Mouse (Mus musculus) embryonic facial prominence, embryonic 10.5 days (tissue): ENCODE data around the gene Pakap. TPM values are rescaled to one million over a fixed set of nuclear protein-coding genes. Genes with fewer than 3 reads are reported as not detected.

Experiments
- DNase-seq: peaks from one replicate; pipeline ENCODE4 v3.0.0-alpha.2; 2017; ENCODE audit warnings: low spot score
- H3K27ac ChIP-seq: fragments of 300-500 bp; sonication (generic); replicated peaks from 2 replicates; pipeline ENCODE4 v1.5.1; 2016; ENCODE audit warnings: mild to moderate bottlenecking
- H3K27me3 ChIP-seq: fragments of 300-500 bp; sonication (generic); replicated peaks from 2 replicates; pipeline ENCODE4 v1.6.1; 2016; ENCODE audit warnings: low read depth, mild to moderate bottlenecking; ENCODE audit not compliant: poor library complexity, severe bottlenecking
- H3K36me3 ChIP-seq: fragments of 300-500 bp; sonication (generic); replicated peaks from 2 replicates; pipeline ENCODE4 v1.6.1; 2016; ENCODE audit warnings: mild to moderate bottlenecking, moderate library complexity
- H3K4me1 ChIP-seq: fragments of 300-500 bp; sonication (generic); 2 replicates; pipeline ENCODE4 v1.6.1; 2016
- H3K4me3 ChIP-seq: fragments of 300-500 bp; sonication (generic); 2 replicates; pipeline ENCODE4 v1.5.1; 2016; ENCODE audit warnings: mild to moderate bottlenecking, moderate library complexity
- H3K9me3 ChIP-seq: fragments of 300-500 bp; sonication (generic); 2 replicates; pipeline ENCODE4 v1.6.1; 2016; ENCODE audit warnings: mild to moderate bottlenecking
- WGBS: fragments of 180-500 bp; shearing (Covaris S2); methylation state at CpG from one replicate; pipeline ENCODE4 v1.1.7; 2016; 5-methylcytosine and 5-hydroxymethylcytosine counted together
- polyA plus RNA-seq: library from polyadenylated mRNA; unstranded; fragments of >200 nt; fragmentation: Nextera tagmentation; extraction: Ambion mirVana; gene quantifications from 2 replicates; pipeline ENCODE4 v1.2.1, GENCODE M21; 2016

Pakap gene
- polyA plus RNA-seq, 1 experiment from 2014 or later: 25.8 TPM

DNA sequence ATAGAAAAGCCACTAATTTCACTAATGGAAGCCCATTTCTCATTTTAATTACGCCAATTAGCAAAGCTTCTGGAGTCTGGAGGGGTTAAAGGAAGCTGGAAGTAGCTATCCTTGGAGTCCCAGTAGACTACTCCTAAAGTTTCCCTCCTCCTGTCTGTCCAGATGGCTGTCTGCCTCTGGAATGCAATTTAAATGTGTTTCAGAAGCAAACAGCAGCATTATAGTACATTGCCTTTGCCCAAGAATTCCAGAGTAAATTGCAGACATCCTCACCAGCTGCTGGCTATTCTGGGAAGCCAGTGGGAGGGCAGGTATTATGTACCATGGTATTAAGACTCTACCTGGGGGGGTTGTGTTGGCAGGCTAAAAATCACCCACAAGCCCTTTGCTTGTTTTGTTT lies 283.8 kb downstream of the Pakap start:
- peaks cover 58% of the 10 kb centered on the region for H3K36me3 ChIP-seq
- no peak overlapping the region for H3K27ac ChIP-seq
- peaks cover 39% of the 10 kb centered on the region for H3K4me1 ChIP-seq
- no peaks in the 10 kb centered on the region for H3K9me3 ChIP-seq
- no peaks in the 10 kb centered on the region for H3K27me3 ChIP-seq
- DNase-seq: no peak
- no peak overlapping the region for H3K4me3 ChIP-seq
- WGBS: 66% methylated on average over 1 of the region's 1 CpGs

DNA sequence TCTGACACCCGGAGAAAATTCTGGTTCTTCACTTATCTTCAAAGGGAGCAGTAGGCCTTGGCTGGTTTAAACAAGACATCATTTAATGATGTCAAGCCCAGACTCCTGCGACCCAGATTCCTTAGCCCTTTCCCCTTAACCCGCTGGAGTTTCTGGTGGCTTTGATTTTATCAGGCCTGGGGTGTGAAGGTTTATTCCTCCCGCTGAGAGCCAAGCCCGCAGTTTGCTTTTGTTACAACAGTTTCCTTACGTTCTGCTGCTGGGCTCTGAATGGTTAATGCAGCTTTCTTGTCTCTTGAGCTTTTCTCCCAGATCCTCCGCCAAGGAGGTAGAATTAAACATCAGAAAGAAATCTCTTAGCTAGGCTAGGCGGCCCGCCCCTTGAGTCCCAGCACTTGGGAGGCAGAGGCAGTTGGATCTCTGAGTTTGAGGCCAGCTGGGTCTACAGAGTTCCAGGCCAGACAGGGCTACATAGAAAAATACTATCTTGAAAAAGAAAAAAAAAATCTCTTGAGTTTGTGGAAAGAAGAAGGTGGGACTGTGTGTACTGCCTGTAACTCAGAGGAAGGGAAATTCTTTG lies 284.6 kb downstream of the Pakap start:
- no peak overlapping the region for H3K27ac ChIP-seq
- DNase-seq: no peak
- H3K4me1 ChIP-seq: peaks cover 30% of the 10 kb centered on the region
- H3K36me3 ChIP-seq: peaks cover 66% of the 10 kb centered on the region
- no peaks in the 10 kb centered on the region for H3K27me3 ChIP-seq
- no peaks in the 10 kb centered on the region for H3K9me3 ChIP-seq
- no peak overlapping the region for H3K4me3 ChIP-seq
- WGBS: 39% methylated on average over 9 of the region's 9 CpGs

DNA sequence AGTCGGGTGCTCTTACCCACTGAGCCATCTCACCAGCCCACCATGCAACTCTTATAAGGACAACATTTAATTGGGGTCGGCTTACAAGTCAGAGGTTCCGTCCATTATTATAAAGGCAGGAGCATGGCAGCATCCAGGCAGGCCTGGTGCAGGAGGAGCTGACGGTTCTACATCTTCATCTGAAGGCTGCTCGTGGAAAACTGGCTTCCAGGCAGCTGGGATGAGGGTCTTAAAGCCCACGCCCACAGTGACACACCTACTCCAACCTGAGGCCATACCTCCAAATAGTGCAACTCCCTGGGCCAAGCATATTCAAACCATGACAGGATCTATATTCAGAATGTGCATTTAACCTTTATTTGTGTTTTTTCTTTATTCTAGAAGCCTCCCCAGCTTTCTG lies 286.2 kb downstream of the Pakap start:
- Histone ChIP-seq H3K27ac (no peak overlapping the region), H3K27me3 (no peaks in the 10 kb centered on the region), H3K36me3 (peaks cover 81% of the 10 kb centered on the region), H3K9me3 (no peaks in the 10 kb centered on the region), H3K4me1 (peaks cover 22% of the 10 kb centered on the region), H3K4me3 (no peak overlapping the region)
- DNase-seq: no peak
- 88% methylated on average over 6 of the region's 6 CpGs for WGBS

DNA sequence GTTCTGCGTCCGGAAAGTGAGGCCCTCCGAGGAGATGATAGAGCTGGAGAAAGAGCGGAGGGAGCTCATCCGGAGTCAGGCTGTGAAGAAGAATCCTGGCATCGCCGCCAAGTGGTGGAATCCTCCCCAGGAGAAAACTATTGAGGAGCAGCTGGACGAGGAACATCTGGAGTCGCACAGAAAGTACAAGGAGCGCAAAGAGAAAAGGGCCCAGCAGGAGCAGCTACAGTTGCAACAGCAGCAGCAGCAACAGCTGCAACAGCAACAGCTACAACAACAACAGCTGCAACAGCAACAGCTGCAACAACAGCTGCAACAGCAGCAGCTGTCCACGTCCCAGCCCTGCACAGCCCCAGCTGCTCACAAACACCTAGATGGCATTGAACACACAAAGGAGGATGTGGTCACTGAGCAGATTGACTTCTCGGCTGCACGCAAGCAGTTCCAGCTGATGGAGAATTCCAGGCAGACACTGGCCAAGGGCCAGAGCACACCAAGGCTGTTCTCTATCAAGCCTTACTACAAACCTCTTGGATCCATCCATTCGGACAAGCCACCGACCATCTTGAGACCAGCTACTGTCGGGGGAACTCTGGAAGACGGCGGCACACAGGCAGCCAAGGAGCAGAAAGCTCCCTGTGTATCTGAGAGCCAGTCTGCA lies 287.4 kb downstream of the Pakap start:
- no peak overlapping the region for H3K4me3 ChIP-seq
- no peak overlapping the region for H3K27ac ChIP-seq
- peaks cover 18% of the 10 kb centered on the region for H3K4me1 ChIP-seq
- DNase-seq: no peak
- WGBS: 90% methylated on average over 18 of the region's 18 CpGs
- H3K27me3 ChIP-seq: no peaks in the 10 kb centered on the region
- H3K36me3 ChIP-seq: peaks cover 83% of the 10 kb centered on the region
- no peaks in the 10 kb centered on the region for H3K9me3 ChIP-seq

DNA sequence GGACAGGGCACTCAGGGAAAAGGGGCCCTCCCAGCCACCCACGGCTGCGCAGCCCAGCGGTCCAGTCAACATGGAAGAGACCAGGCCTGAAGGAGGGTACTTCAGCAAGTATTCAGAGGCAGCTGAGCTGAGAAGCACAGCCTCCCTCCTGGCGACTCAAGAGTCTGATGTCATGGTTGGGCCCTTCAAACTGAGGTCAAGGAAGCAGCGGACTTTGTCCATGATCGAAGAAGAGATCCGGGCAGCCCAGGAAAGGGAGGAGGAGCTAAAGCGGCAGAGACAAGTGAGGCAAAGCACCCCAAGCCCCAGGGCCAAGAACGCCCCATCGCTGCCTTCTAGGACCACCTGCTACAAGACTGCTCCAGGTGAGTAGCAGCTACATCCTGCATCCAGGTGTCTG lies 288.7 kb downstream of the Pakap start:
- H3K27me3 ChIP-seq: no peaks in the 10 kb centered on the region
- no peak overlapping the region for H3K4me3 ChIP-seq
- peaks cover 12% of the 10 kb centered on the region for H3K4me1 ChIP-seq
- peaks cover 81% of the 10 kb centered on the region for H3K36me3 ChIP-seq
- H3K9me3 ChIP-seq: no peaks in the 10 kb centered on the region
- no peak for DNase-seq
- 93% methylated on average over 10 of the region's 10 CpGs for WGBS
- no peak overlapping the region for H3K27ac ChIP-seq

DNA sequence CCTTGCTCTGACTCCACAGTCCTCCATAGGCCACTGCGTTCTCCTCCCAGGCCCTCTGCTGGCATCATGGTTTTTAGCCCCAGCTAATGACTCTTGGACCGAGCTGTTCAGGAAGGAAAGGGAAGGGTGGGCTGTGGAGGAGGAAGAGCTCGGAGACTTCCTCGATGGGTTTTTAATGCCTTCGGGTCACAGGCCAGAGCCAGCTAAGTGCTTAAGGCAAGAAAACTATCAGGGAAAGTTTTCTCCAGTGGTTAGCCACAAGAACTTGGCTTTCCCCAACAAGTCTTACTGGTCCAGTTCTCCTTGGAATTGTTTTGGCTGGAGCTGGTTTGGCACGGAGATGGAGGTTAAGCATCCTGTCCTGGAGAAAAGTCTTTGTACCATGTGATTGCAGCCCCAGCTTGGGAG lies 292.2 kb downstream of the Pakap start:
- H3K36me3 ChIP-seq: peaks cover 58% of the 10 kb centered on the region
- no peak overlapping the region for H3K27ac ChIP-seq
- no peak overlapping the region for H3K4me3 ChIP-seq
- no peaks in the 10 kb centered on the region for H3K27me3 ChIP-seq
- H3K4me1 ChIP-seq: no peaks in the 10 kb centered on the region
- 85% methylated on average over 6 of the region's 6 CpGs for WGBS
- no peaks in the 10 kb centered on the region for H3K9me3 ChIP-seq
- DNase-seq: no peak

DNA sequence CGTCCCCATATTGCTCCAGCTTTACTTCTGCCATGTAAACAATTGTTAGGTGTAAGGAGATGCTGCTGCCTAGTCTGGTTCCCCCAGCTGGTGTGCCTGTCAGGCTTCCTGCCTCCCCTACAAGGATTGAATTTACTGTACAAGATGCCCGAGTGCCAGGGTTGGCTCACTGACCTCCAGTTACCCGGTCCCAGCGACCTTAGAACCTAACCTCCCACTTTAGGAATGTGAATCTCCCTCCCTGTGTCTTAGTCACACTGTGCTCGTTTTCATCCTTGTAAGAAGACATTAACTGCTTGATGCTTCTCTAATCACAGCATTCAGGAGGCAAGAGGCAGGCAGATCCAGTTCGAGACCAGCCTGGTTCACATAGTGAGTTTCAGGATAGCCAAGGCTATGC lies 293.2 kb downstream of the Pakap start:
- DNase-seq: no peak

DNA sequence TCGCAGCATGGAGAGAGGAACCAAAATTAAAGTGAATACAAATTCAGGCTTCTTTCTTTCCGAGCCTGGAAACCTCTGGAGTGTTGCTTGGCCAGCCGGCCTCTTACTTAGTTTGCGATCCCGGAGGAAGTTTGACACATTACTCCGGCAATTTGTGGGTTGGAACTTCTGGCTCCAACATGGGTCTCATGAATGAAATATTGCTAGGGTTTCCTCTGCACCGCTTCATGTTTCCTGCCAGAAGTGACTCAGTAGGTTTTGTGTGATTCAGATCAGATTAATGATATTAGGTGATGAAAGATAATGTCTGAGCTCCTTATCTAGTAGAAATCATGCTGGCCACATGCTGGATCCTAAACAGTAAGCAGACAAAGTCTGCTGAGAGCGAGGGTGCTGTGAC lies 293.9 kb downstream of the Pakap start:
- 87% methylated on average over 8 of the region's 8 CpGs for whole genome bisulfite sequencing

More for the DNA sequence above, 293.2 kb downstream of the Pakap start:
- no peaks in the 10 kb centered on the region for H3K27me3 ChIP-seq
- peaks cover 7% of the 10 kb centered on the region for H3K4me1 ChIP-seq
- no peak overlapping the region for H3K4me3 ChIP-seq
- no peak overlapping the region for H3K27ac ChIP-seq
- peaks cover 48% of the 10 kb centered on the region for H3K36me3 ChIP-seq
- H3K9me3 ChIP-seq: no peaks in the 10 kb centered on the region
- 71% methylated on average over 6 of the region's 6 CpGs for WGBS

DNA sequence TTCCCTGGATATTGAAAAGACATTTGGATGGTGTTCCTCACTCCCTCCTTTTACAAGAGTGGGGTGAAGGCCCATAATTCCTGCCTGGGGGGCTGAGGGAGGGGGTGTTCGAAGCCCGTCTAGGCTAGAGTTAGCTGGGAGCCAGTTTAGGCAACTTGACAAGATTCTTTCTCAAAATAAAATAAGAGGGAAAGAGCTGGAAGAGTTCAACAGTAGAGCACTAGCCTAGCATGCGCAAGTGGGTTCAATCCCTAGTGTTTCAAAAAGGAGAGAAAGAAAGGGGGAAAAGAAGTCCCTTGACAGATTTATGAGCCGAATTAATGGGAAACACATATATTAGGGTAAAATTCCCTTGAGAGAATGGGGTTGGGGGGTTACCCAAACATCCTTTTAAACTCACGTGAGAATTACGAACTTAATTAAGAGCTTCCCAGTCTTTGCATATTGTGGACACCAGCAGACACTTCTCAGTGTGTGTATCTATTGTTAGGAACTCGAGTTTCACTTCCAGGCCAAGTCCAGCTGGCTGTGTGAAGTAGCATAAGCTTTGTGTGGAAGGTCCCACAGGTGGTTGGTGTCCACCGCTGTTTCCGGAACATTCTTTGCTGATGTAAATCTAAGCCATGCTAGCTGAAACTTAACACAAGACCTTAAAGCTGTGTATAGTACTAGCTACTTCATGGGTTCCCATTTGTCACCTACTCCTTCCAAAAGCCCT lies 294.4 kb downstream of the Pakap start:
- 81% methylated on average over 9 of the region's 9 CpGs for WGBS
- no peak overlapping the region for H3K4me3 ChIP-seq
- peaks cover 36% of the 10 kb centered on the region for H3K36me3 ChIP-seq
- H3K4me1 ChIP-seq: peaks cover 19% of the 10 kb centered on the region
- no peaks in the 10 kb centered on the region for H3K9me3 ChIP-seq
- no peak for DNase-seq
- H3K27me3 ChIP-seq: no peaks in the 10 kb centered on the region
- no peak overlapping the region for H3K27ac ChIP-seq

More for the DNA sequence above, 293.9 kb downstream of the Pakap start:
- no peak overlapping the region for H3K27ac ChIP-seq
- DNase-seq: no peak
- H3K9me3 ChIP-seq: no peaks in the 10 kb centered on the region
- H3K27me3 ChIP-seq: no peaks in the 10 kb centered on the region
- peaks cover 14% of the 10 kb centered on the region for H3K4me1 ChIP-seq
- no peak overlapping the region for H3K4me3 ChIP-seq
- peaks cover 41% of the 10 kb centered on the region for H3K36me3 ChIP-seq

DNA sequence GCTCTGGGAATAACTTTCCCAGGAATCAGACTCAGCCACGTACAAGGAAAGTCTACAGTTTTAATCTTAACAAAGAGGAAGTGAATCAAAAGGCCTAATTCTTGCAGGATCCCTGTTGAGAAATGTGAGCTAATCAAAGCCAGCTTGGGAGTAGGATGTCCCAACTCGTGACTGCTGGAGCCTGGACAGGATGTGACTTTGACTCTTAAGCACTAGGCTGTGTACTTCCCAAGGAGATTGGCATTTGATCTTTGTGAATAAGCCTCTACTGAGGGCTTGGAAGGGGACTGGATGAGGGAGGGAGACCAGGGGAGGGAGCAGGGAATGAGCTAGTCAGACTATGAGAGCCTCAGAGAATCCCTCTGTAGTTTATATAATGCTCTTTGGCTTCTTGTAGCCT lies 298.1 kb downstream of the Pakap start:
- H3K4me1 ChIP-seq: peaks cover 23% of the 10 kb centered on the region
- no peaks in the 10 kb centered on the region for H3K27me3 ChIP-seq
- no peaks in the 10 kb centered on the region for H3K9me3 ChIP-seq
- H3K4me3 ChIP-seq: no peak overlapping the region
- 17% methylated on average over 2 of the region's 2 CpGs for WGBS
- peaks cover 14% of the 10 kb centered on the region; the same call in 1 of the 2 replicates for H3K36me3 ChIP-seq
- peak; percentile 26 for DNase-seq
- H3K27ac ChIP-seq: peak overlapping the region; percentile 16; the same call in 1 of the 2 replicates

DNA sequence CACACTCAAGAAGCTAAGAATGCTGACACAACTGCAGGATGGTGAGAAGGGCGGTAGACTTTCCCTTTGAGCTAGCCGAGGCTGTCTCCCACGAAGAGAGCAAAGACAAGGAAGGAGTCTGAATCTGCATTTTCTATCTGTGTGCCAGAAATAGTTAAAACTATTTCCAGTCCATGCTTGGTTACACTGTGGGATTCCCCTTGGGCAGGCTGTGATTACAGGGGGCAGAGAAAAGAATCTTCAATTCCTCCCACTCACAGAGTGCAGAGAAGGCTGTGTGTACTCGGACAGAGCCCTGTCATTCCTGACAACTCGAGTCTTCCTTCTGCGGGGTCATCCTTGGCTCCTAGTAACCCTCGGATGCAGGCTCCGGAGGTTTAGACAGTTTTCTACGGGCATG lies 299.0 kb downstream of the Pakap start:
- Histone ChIP-seq H3K27ac (no peak overlapping the region), H3K4me3 (no peak overlapping the region), H3K27me3 (no peaks in the 10 kb centered on the region), H3K4me1 (peaks cover 23% of the 10 kb centered on the region), H3K36me3 (peaks cover 13% of the 10 kb centered on the region; the same call in 1 of the 2 replicates), H3K9me3 (no peaks in the 10 kb centered on the region)
- 64% methylated on average over 9 of the region's 9 CpGs for WGBS
- DNase-seq: no peak

DNA sequence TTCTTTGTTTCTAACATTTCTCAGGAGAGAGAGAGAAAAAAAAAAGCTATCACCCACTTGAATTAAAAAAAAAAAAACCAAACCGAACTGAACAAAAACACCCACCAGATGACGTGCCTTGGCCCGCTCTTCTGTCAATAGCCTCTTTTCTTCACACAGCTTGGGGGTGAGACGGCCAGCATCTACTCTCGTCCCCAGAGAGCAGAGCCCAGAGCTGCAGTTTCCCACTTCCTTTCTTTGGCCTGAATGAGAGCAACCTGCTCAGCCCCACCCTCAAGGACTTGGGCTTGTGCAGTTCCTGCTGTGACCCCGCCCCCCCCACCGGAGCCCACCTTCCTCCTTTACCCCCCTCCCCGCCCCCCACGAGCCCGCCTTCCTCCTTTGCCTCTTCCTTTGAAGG lies 299.5 kb downstream of the Pakap start:
- Histone ChIP-seq H3K36me3 (peaks cover 13% of the 10 kb centered on the region; the same call in 1 of the 2 replicates), H3K4me3 (no peak overlapping the region), H3K27me3 (no peaks in the 10 kb centered on the region), H3K27ac (no peak overlapping the region; the same call in 1 of the 2 replicates), H3K4me1 (peaks cover 23% of the 10 kb centered on the region), H3K9me3 (no peaks in the 10 kb centered on the region)
- 43% methylated on average over 10 of the region's 10 CpGs for WGBS
- no peak for DNase-seq

DNA sequence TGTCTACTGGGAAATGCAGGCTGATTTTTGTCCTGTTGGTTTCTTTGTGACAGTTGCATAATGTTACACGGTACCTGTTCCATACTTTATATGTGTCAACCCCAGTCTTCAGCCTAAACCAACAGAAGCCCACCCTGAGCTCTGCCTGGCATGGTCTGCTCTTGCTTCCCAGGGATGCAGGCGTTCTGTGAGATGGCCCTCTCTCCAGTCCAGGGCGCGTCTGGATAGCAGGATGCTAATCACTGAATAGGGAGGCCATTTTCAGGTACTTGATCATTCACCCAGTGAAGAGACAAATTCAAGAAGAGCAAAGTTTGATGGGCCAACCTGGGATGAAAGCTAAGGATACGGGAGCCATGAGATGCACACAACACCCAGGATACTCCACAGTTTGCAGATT lies 311.2 kb downstream of the Pakap start:
- Histone ChIP-seq H3K27ac (no peak overlapping the region), H3K9me3 (no peaks in the 10 kb centered on the region), H3K4me3 (no peak overlapping the region), H3K27me3 (no peaks in the 10 kb centered on the region), H3K36me3 (no peaks in the 10 kb centered on the region), H3K4me1 (peaks cover 3% of the 10 kb centered on the region; the same call in 1 of the 2 replicates)
- 94% methylated on average over 5 of the region's 5 CpGs for WGBS
- DNase-seq: no peak
